Mouse (Mus musculus): ENCODE measurements around the gene Casp4. TPM values are rescaled to one million over a fixed set of nuclear protein-coding genes. Genes with fewer than 3 reads are reported as not detected.

The Casp4 gene
- polyA plus RNA-seq, 1 experiment from 2014 or later, result 1.1 TPM

GRCm38 (mm10) chr9:5311435-5311834, 2.8 kb downstream of the Casp4 start:
- Histone ChIP-seq H3K4me1 (no peaks in the 10 kb centered on the region), H3K9me3 (replicated peaks) (no peaks in the 10 kb centered on the region), H3K36me3 (no peaks in the 10 kb centered on the region), H3K27me3 (no peaks in the 10 kb centered on the region), H3K27ac (replicated peaks) (no peak overlapping the region), H3K9ac (no peak overlapping the region), H3K4me2 (replicated peaks) (no peak overlapping the region), H3K4me3 (replicated peaks) (no peak overlapping the region)
- no peak for ATAC-seq (ENCODE audit: insufficient number of reproducible peaks, low FRiP score, low TSS enrichment, low read depth)
- WGBS, result 67% methylated on average over 4 of the region's 4 CpGs

DNA sequence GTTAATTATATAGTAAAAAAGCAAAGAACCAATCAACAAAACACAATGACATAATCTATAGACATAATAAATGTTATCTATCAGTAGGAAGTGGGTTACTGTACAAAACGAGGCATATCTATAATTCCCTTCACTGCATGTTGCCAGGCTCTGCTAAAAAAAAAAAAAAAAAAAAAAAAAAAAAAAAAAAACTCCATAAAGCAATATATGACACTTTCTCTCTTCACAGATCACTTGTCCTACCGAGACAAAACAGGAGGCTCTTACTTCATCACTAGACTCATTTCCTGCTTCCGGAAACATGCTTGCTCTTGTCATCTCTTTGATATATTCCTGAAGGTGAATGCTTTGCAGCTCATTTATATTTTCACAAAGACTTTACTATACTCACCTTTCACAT, 19.6 kb downstream of the Casp4 start:
- H3K9ac ChIP-seq, result no peak overlapping the region
- no peaks in the 10 kb centered on the region for H3K27me3 ChIP-seq
- H3K4me3 ChIP-seq (replicated peaks), result no peak overlapping the region
- no peak overlapping the region for H3K4me2 ChIP-seq (replicated peaks)
- WGBS, result 68% methylated on average over 3 of the region's 3 CpGs
- H3K36me3 ChIP-seq, result no peaks in the 10 kb centered on the region
- no peak overlapping the region for H3K27ac ChIP-seq (replicated peaks)
- ATAC-seq (ENCODE audit: insufficient number of reproducible peaks, low FRiP score, low TSS enrichment, low read depth), result no peak
- H3K9me3 ChIP-seq (replicated peaks), result no peaks in the 10 kb centered on the region
- no peaks in the 10 kb centered on the region for H3K4me1 ChIP-seq

DNA sequence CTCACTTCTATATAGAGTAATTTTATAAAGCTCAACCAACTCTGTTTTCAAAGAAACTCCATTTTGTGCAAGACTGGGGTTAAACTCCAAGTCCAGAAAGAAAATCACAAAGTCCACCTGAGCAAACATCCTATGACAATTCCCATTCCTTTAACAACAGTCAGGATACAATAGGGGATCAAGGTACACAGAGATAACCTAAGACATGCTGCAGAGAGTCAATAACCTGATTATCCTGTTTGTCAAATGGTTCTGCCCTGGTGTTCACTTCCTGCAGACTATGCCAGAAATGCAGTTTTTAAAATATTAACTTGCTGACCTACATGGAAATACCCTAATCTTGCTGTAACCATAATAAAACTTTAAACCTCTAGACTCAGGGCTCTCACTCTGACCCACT, 23.8 kb downstream of the Casp4 start:
- H3K9me3 ChIP-seq (replicated peaks), result no peaks in the 10 kb centered on the region
- H3K4me2 ChIP-seq (replicated peaks), result no peak overlapping the region
- no peak overlapping the region for H3K27ac ChIP-seq (replicated peaks)
- H3K9ac ChIP-seq, result no peak overlapping the region
- no peaks in the 10 kb centered on the region for H3K36me3 ChIP-seq
- no peak for ATAC-seq (ENCODE audit: insufficient number of reproducible peaks, low FRiP score, low TSS enrichment, low read depth)
- no peaks in the 10 kb centered on the region for H3K27me3 ChIP-seq
- H3K4me3 ChIP-seq (replicated peaks), result no peak overlapping the region
- H3K4me1 ChIP-seq, result no peaks in the 10 kb centered on the region

GRCm38 (mm10) chr9:5333422-5333821, 24.8 kb downstream of the Casp4 start:
- H3K27me3 ChIP-seq, result no peaks in the 10 kb centered on the region
- H3K4me1 ChIP-seq, result no peaks in the 10 kb centered on the region
- ATAC-seq (ENCODE audit: insufficient number of reproducible peaks, low FRiP score, low TSS enrichment, low read depth), result no peak
- no peak overlapping the region for H3K4me3 ChIP-seq (replicated peaks)
- no peak overlapping the region for H3K27ac ChIP-seq (replicated peaks)
- no peaks in the 10 kb centered on the region for H3K9me3 ChIP-seq (replicated peaks)
- H3K36me3 ChIP-seq, result no peaks in the 10 kb centered on the region
- H3K9ac ChIP-seq, result no peak overlapping the region
- H3K4me2 ChIP-seq (replicated peaks), result no peak overlapping the region
- 88% methylated on average over 1 of the region's 1 CpGs for WGBS

GRCm38 (mm10) chr9:5343092-5343491, 34.5 kb downstream of the Casp4 start:
- H3K4me2 ChIP-seq (replicated peaks), result no peak overlapping the region
- no peaks in the 10 kb centered on the region for H3K9me3 ChIP-seq (replicated peaks)
- H3K27me3 ChIP-seq, result no peaks in the 10 kb centered on the region
- no peak overlapping the region for H3K27ac ChIP-seq (replicated peaks)
- no peak overlapping the region for H3K4me3 ChIP-seq (replicated peaks)
- H3K4me1 ChIP-seq, result no peaks in the 10 kb centered on the region
- H3K36me3 ChIP-seq, result no peaks in the 10 kb centered on the region
- ATAC-seq (ENCODE audit: insufficient number of reproducible peaks, low FRiP score, low TSS enrichment, low read depth), result no peak
- H3K9ac ChIP-seq, result no peak overlapping the region
- 72% methylated on average over 1 of the region's 1 CpGs for WGBS

DNA sequence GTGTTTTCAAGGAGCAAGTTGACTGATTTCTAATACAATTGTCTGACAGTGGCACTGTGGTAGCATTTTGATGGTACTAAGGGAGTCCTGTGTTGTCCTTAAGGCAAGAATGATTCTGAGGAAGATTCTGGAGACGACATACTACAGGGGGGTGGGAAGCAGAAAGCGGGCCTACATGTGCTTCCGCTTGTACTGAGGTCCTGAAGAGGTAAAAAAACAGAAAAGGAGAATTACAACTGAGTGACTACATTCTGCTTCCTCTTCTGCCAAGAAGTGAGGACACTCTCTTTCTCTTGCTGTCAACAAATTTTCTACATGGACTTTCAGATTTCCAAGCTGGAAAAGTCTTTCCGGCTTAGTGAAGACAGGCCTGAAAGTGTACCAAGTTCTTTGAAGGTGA, 35.5 kb downstream of the Casp4 start:
- Histone ChIP-seq H3K9ac (no peak overlapping the region), H3K36me3 (no peaks in the 10 kb centered on the region), H3K27me3 (no peaks in the 10 kb centered on the region), H3K4me1 (no peaks in the 10 kb centered on the region), H3K27ac (replicated peaks) (no peak overlapping the region), H3K4me3 (replicated peaks) (no peak overlapping the region), H3K4me2 (replicated peaks) (no peak overlapping the region), H3K9me3 (replicated peaks) (no peaks in the 10 kb centered on the region)
- WGBS, result 76% methylated on average over 4 of the region's 4 CpGs
- ATAC-seq (ENCODE audit: insufficient number of reproducible peaks, low FRiP score, low TSS enrichment, low read depth), result no peak

- H3K9me3 ChIP-seq (replicated peaks), result no peaks in the 10 kb centered on the region
- no peak for ATAC-seq (ENCODE audit: insufficient number of reproducible peaks, low FRiP score, low TSS enrichment, low read depth)
- no peaks in the 10 kb centered on the region for H3K4me1 ChIP-seq
- H3K27me3 ChIP-seq, result no peaks in the 10 kb centered on the region
- H3K9ac ChIP-seq, result no peak within 1 kb of the TSS
- H3K27ac ChIP-seq (replicated peaks), result no peak within 1 kb of the TSS
- 66% methylated on average over 4 of the region's 4 CpGs for WGBS
- no peak within 1 kb of the TSS for H3K4me3 ChIP-seq (replicated peaks)
- H3K36me3 ChIP-seq, result no peaks in the 10 kb centered on the region
- H3K4me2 ChIP-seq (replicated peaks), result no peak within 1 kb of the TSS
These were observed 36.8 kb downstream of the Casp4 start, which contains the start of gene Casp12 for GRCm38 (mm10) chr9:5345291-5345898. Gene Casp12 (plus strand): TSS chr9:5345430.

DNA sequence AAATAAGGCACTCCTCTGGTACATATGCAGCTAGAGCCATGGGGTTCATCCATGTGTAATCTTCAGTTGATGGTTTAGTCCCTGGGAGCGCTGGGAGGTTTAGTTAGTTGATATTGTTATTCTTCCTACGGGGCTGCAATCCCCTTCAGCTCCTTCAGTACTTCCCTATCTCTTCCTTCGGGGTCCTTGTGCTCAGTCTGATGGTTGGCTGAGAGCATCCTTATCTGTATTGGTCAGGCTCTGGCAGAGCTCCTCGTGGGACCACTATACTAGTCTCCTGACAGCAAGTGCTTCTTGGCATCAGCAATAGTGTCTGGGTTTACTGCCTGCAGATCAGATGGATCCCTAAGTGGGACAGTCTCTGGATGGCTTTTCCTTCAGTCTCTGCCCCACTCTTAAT, 38.8 kb downstream of the Casp4 start:
- H3K36me3 ChIP-seq, result no peaks in the 10 kb centered on the region
- no peaks in the 10 kb centered on the region for H3K9me3 ChIP-seq (replicated peaks)
- 80% methylated on average over 4 of the region's 4 CpGs for WGBS
- H3K27me3 ChIP-seq, result no peaks in the 10 kb centered on the region
- H3K4me3 ChIP-seq (replicated peaks), result no peak overlapping the region
- no peaks in the 10 kb centered on the region for H3K4me1 ChIP-seq
- no peak overlapping the region for H3K9ac ChIP-seq
- ATAC-seq (ENCODE audit: insufficient number of reproducible peaks, low FRiP score, low TSS enrichment, low read depth), result no peak
- no peak overlapping the region for H3K4me2 ChIP-seq (replicated peaks)
- H3K27ac ChIP-seq (replicated peaks), result no peak overlapping the region

- Histone ChIP-seq H3K9ac (no peak overlapping the region), H3K9me3 (replicated peaks) (no peaks in the 10 kb centered on the region), H3K36me3 (no peaks in the 10 kb centered on the region), H3K4me1 (no peaks in the 10 kb centered on the region), H3K27me3 (no peaks in the 10 kb centered on the region), H3K27ac (replicated peaks) (no peak overlapping the region), H3K4me3 (replicated peaks) (no peak overlapping the region), H3K4me2 (replicated peaks) (no peak overlapping the region)
- WGBS, result 76% methylated on average over 2 of the region's 2 CpGs
- no peak for ATAC-seq (ENCODE audit: insufficient number of reproducible peaks, low FRiP score, low TSS enrichment, low read depth)
These were observed 45.0 kb downstream of the Casp4 start for GRCm38 (mm10) chr9:5353673-5354072.

- Histone ChIP-seq H3K4me1 (no peaks in the 10 kb centered on the region), H3K4me2 (replicated peaks) (no peak overlapping the region), H3K27ac (replicated peaks) (no peak overlapping the region), H3K27me3 (no peaks in the 10 kb centered on the region), H3K36me3 (no peaks in the 10 kb centered on the region), H3K4me3 (replicated peaks) (no peak overlapping the region), H3K9me3 (replicated peaks) (no peaks in the 10 kb centered on the region), H3K9ac (no peak overlapping the region)
- ATAC-seq (ENCODE audit: insufficient number of reproducible peaks, low FRiP score, low TSS enrichment, low read depth), result no peak
These were observed 48.2 kb downstream of the Casp4 start for GRCm38 (mm10) chr9:5356801-5357200.
